13 mouse cellular contexts compared by ENCODE assay signal in the genomic region with DNA sequence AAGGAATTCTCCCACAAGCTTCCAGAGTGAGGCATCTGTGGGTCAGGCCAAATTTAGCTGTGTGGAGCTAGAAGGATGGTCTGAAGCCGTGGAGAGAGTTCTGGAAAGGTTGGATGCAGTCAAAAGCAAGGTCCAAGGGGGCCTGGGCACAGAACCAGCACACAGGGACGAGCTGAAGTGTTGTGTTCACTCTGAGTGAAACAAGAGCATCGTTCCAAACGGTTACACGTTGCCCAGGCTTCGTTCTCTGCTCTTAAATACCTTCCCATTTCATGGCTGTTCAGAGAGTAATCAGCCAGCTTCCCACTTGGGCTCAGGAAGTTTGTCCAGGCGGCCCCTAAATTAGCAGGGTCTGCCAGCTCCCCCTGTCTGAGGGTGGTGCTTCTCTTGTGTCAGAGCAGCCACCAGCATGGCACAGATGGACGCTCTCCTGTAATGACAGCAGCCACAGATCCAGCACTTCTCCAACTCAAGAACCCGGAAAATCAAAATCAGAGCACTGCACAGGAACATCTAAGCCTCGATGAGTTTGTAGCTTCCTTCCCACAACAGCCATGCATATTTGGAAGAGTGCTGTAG. TPM values are rescaled to one million over a fixed set of nuclear protein-coding genes. Genes with fewer than 3 reads are reported as not detected.
A peak's percentile ranks its signal among the peaks of the same experiment; 100 is the strongest.
DNase-seq lines count a peak whose midpoint lies in the region; ATAC-seq and TF ChIP-seq lines count a peak whose summit lies in the region.
"Had no signal": no experiment of that assay in that cellular context is flagged by ENCODE, and none has a peak within 500 bp of the region (broad histone marks: within the 10 kb centered on the region; RNA-seq: fewer than 3 reads in every experiment).

No protein-coding gene starts in this region.

- H3K9ac ChIP-seq in heart, embryonic 14.5 days (ENCODE audit: low read length): no peak overlapping the region
- H3K9ac ChIP-seq in lung, embryonic 14.5 days: no peak overlapping the region

- DNase-seq in cerebellum, adult 2 months: peak in 1 of 2 experiments; percentile 41
- no peak for DNase-seq in cerebellum, adult 8-10 months
- DNase-seq in heart, postnatal 14 days: no peak
- DNase-seq in lung, embryonic 14.5 days: no peak
- no peak for DNase-seq in lung, postnatal 25 days (ENCODE audit: low spot score)
- no peak for DNase-seq in urinary bladder, postnatal 10 days (ENCODE audit: low spot score)
- DNase-seq: kidney, postnatal 14 days; left cerebral cortex, postnatal 4 days; thymus, postnatal 25 days had no signal

- intact Hi-C loops in heart, postnatal 14 days (cut with DNase I): loop anchor here (2.0 to 5.0 kb wide), 2 partner anchors 36 to 69 kb away; partner anchors contain the start of gene Rai1

- no peak for ATAC-seq in heart, embryonic 14.5 days (ENCODE audit: insufficient number of reproducible peaks, insufficient read depth, low FRiP score, low read depth)
- ATAC-seq in lung, embryonic 14.5 days (ENCODE audit: insufficient read depth): no peak
- ATAC-seq: intestine, embryonic 16.5 days had no signal

- no peak overlapping the region for H3K4me3 ChIP-seq in cerebellum, adult 2 months (replicated peaks; ENCODE audit: insufficient read depth, low read depth, low read length)
- H3K4me3 ChIP-seq in heart, embryonic 14.5 days (ENCODE audit: control insufficient read depth in 1 of 2, insufficient read depth in 1 of 2, low read depth in 1 of 2, low read length in 2 of 2): no peak overlapping the region
- no peak overlapping the region for H3K4me3 ChIP-seq in lung, embryonic 14.5 days (ENCODE audit: low read depth, low read length)
- no peak overlapping the region for H3K4me3 ChIP-seq in olfactory bulb, adult 2 months (ENCODE audit: insufficient read depth, low read depth, low read length)

- H3K27me3 ChIP-seq in cerebellum, adult 2 months (ENCODE audit: control insufficient read depth, insufficient read depth, low read length): no peaks in the 10 kb centered on the region
- no peaks in the 10 kb centered on the region for H3K27me3 ChIP-seq in heart, embryonic 14.5 days (ENCODE audit: control insufficient read depth, insufficient read depth, low read length)
- no peaks in the 10 kb centered on the region for H3K27me3 ChIP-seq in lung, embryonic 14.5 days (ENCODE audit: insufficient read depth, low read length)

- no peak overlapping the region for H3K4me2 ChIP-seq in heart, embryonic 14.5 days (ENCODE audit: low read length)
- H3K4me2 ChIP-seq in lung, embryonic 14.5 days: no peak overlapping the region

- 16% methylated on average over 10 of the region's 10 CpGs for WGBS in cerebellum, adult 2 months
- WGBS in heart, embryonic 14.5 days: 57% methylated on average over 10 of the region's 10 CpGs
- WGBS in lung, embryonic 14.5 days: 57% methylated on average over 10 of the region's 10 CpGs
- WGBS in olfactory bulb, adult 2 months: 44% methylated on average over 10 of the region's 10 CpGs

- no peak for TF ChIP-seq POLR2A in cerebellum, adult 2 months (IDR thresholded peaks at IDR 0.05; ENCODE audit: borderline replicate concordance, insufficient read depth, low read length)
- TF ChIP-seq POLR2A in olfactory bulb, adult 2 months (IDR thresholded peaks at IDR 0.05; ENCODE audit: insufficient read depth, low read depth, low read length): no peak

- peak overlapping the region; percentile 32 for H3K27ac ChIP-seq in cerebellum, adult 2 months (ENCODE audit: insufficient read depth, low read length)
- H3K27ac ChIP-seq in heart, embryonic 14.5 days (replicated peaks in 1 of 2; ENCODE audit: control insufficient read depth in 1 of 2, insufficient read depth in 1 of 2, low read depth in 2 of 2, low read length in 2 of 2): peak overlapping the region; percentile 28 to 59
- H3K27ac ChIP-seq in lung, embryonic 14.5 days (ENCODE audit: low read depth): peak overlapping the region; percentile 19; the same call in 1 of the 2 replicates
- 0 out of 2 replicates have a peak overlapping the region, but pooled peaks have one; percentile 3 for H3K27ac ChIP-seq in olfactory bulb, adult 2 months (ENCODE audit: insufficient read depth, low read depth, low read length)
- H3K27ac ChIP-seq: stomach, postnatal 0 days had no signal

- no peaks in the 10 kb centered on the region for H3K9me3 ChIP-seq in heart, embryonic 14.5 days (ENCODE audit: control insufficient read depth, low read length)
- H3K9me3 ChIP-seq in lung, embryonic 14.5 days (ENCODE audit: low read depth, low read length): no peaks in the 10 kb centered on the region

- peaks cover 47% of the 10 kb centered on the region for H3K4me1 ChIP-seq in cerebellum, adult 2 months (ENCODE audit: control insufficient read depth, insufficient read depth, low read length)
- H3K4me1 ChIP-seq in heart, embryonic 14.5 days (ENCODE audit: control insufficient read depth in 2 of 2, insufficient read depth in 2 of 2, low read length in 2 of 2): peaks cover 56 to 86% of the 10 kb centered on the region in 2 experiments
- peaks cover 50% of the 10 kb centered on the region for H3K4me1 ChIP-seq in lung, embryonic 14.5 days (ENCODE audit: insufficient read depth)
- H3K4me1 ChIP-seq in olfactory bulb, adult 2 months (ENCODE audit: control insufficient read depth, insufficient read depth, low read length): peaks cover 57% of the 10 kb centered on the region

- no peak for TF ChIP-seq CTCF in cerebellum, adult 2 months (IDR thresholded peaks at IDR 0.05; ENCODE audit: borderline replicate concordance, insufficient read depth, low read depth, low read length)
- TF ChIP-seq CTCF in lung, embryonic 14.5 days (IDR thresholded peaks at IDR 0.05; ENCODE audit: low read depth): no peak
- no peak for TF ChIP-seq CTCF in olfactory bulb, adult 2 months (IDR thresholded peaks at IDR 0.05; ENCODE audit: insufficient read depth, low read depth, low read length)

- H3K36me3 ChIP-seq in heart, embryonic 14.5 days (ENCODE audit: control insufficient read depth, insufficient read depth, low read length): peaks cover 3% of the 10 kb centered on the region; the same call in 1 of the 2 replicates
- H3K36me3 ChIP-seq in lung, embryonic 14.5 days (ENCODE audit: insufficient read depth): 0 out of 2 replicates have a peak, but pooled peaks cover 14% of the 10 kb centered on the region

RNA-seq across cellular contexts. Expression of gene Srebf1, which starts 48.7 kb away (rescaled TPM):
- 56.1 and 66.3 TPM in 2 replicates for polyA plus RNA-seq in cerebellum, adult 2 months (2012; rRNA removed)
- polyA plus RNA-seq in heart, embryonic 14.5 days (2014; fragmentation: Nextera tagmentation; extraction: Ambion mirVana): 37.9 and 45.3 TPM in 2 replicates
- total RNA-seq in heart, postnatal 14 days (2021): 10 to 100 TPM; 29.0 to 32.0 TPM
- polyA plus RNA-seq in lung, embryonic 14.5 days (2014; fragmentation: Nextera tagmentation; extraction: Ambion mirVana): 73.9 and 77.2 TPM in 2 replicates
- polyA plus RNA-seq in olfactory bulb, adult 2 months (2012; ENCODE audit: insufficient read depth, insufficient read length, low replicate concordance, missing spikeins): not detected in 2 replicates

Comparison
In these comparisons a context has a peak if more than half of its experiments do, and no peak if none do; other contexts are left out.
1. RNA of gene Srebf1, which starts 48.7 kb away (polyA plus RNA-seq): 73.9 to 77.2 TPM in lung, embryonic 14.5 days, 56.1 to 66.3 TPM in cerebellum, adult 2 months and 37.9 to 45.3 TPM in heart, embryonic 14.5 days; not detected in olfactory bulb, adult 2 months; every median in the first group is over 10 times any median in the second.
2. Peak in every context shown above with its lines, with median percentiles within 50 percentile points of each other: H3K27ac ChIP-seq.